Mouse (Mus musculus) erythroblast, embryonic 14.5 days (primary cell): ENCODE data around the gene Prkn.

ENCODE experiments used
- GATA1 ChIP-seq: IDR thresholded peaks from 2 replicates; pipeline ENCODE4 v1.6.1; 2012; ENCODE audit warnings: low read length, inconsistent platforms, mixed read lengths
- TAL1 ChIP-seq: IDR thresholded peaks from 3 replicates; pipeline ENCODE4 v1.6.1; 2012; ENCODE audit warnings: low read length, inconsistent platforms, mixed read lengths

- TF ChIP-seq GATA1 (no peak), TAL1 (no peak)
Measured at GRCm38 (mm10) chr17:11620770-11621169, 780.6 kb downstream of the Prkn start.
